Mouse (Mus musculus) brain, adult 2 months (tissue): Measurements from ENCODE around the gene Slc39a3.
"Not testable (repeated sequence)": the region's sequence is repeated elsewhere in the genome, so short reads cannot be mapped to it uniquely, and the experiment has no call there.

Experiments used
- DNase-seq: peaks from one replicate; pipeline ENCODE4 v3.0.0; 2011; ENCODE audit warnings: low read depth, low spot score

Gene Slc39a3

GRCm38 (mm10) chr10:81007240-81007639 is 30.0 kb downstream of the Slc39a3 start:
- no peak for DNase-seq

GRCm38 (mm10) chr10:81006005-81006677 is 31.1 kb downstream of the Slc39a3 start:
- peak; percentile 81 for DNase-seq

GRCm38 (mm10) chr10:81001161-81001560 is 36.1 kb downstream of the Slc39a3 start:
- DNase-seq, result peak; percentile 89

GRCm38 (mm10) chr10:81000197-81001062 is 36.8 kb downstream of the Slc39a3 start:
- no peak for DNase-seq

DNA sequence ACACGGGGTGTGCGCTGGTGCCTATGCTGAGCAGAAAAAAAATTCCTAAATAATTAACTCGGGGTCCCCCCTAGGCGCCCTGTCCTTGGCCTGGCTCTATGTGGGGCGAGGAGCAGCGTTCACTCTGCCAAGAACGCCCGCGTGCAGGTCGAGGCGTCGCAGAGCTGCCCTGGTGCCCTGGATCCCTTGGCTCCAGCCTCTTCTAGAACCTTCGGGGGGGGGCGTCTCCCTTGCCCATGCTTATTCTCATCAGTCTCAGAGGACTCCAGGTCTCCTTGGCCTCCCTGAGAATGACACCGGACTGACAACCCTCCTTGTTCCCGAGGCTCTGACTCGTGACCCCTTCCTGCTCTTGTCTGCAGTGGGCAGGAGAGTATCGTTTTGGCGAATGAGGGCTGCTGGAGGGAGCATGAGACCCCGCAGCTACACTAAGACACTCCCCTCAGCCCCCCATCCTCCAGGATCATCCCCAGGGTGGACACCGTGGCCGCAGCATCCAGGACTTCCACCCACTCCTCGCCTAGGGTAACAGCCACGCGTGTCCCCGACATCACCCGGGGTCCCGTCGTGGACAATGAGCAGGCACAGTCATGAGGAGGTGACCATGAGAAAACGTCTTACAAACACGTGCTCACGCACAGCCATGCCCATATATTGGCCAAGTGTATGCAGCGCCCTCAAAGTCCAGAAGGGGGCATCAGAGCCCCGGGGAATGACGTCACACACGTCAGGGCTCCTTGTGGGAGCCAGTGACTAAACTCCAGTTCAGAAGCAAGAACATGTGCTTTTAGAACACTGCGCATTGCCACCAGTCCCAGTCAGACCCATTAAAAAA is 37.6 kb downstream of the Slc39a3 start:
- peak; percentile 94 for DNase-seq

DNA sequence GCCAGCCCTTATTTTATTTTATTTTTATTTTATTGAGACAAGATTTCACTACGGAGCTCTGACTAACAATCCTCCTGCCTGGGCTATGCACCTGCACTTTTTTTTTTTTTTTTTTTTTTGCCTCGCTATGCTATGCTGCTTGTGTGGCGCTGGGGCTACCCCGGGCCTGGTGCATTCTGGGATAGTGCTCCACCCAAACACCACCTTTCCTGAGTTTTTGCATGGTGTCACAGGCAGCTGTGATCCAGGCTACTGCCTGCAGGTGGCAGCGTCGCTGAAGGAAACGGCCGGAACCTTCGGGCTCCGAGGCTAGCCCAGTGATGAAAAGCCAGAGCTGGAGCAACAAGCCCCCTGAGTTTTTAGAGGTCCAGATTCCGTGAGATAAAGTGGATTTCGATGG is 38.4 kb downstream of the Slc39a3 start:
- DNase-seq, result peak; percentile 91

DNA sequence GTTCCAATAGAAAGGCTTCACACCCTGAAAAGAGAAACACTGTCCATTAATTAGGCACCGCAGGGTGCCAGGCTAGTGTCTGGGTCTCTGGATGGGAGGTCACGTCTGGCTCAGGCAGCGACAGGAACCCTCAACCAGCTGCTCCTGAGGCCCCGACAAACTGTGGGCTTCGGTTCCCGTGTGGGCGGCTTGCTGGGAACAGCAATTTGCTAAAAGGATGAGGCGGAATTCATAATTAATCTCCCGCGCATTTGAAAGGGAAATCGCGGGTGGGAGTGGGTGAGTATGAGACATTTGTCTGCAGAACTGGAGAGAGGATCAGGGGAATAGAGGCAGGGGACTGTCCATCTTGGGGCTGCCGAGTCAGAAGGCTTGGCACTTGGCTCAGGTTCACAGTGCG is 39.2 kb downstream of the Slc39a3 start:
- peak; percentile 61 for DNase-seq

DNA sequence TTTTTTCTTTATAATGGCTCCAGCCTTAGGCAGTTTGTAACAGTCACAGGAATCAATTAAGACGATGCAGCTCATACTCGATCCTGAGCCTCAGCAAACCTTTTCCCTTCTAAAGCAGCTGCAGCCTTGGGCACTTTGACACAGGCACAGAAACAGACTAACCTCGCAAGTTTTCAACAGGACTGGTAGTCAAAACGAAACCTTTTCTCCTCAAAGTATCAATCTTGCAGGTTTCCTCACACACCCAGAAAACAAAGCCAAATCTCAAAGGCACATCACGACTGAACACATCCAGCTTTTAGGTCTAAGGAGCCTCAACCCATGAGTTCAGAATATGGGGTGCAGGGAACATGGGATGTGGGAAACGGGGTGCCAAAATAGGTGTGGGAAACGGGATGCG is 39.9 kb downstream of the Slc39a3 start:
- DNase-seq, result no peak

GRCm38 (mm10) chr10:80996501-80996900 is 40.7 kb downstream of the Slc39a3 start:
- DNase-seq, result no peak

- peak; percentile 92 for DNase-seq
Measured at GRCm38 (mm10) chr10:80995091-80995632, 42.1 kb downstream of the Slc39a3 start.

- no peak for DNase-seq
Measured at GRCm38 (mm10) chr10:80994621-80995020, 42.6 kb downstream of the Slc39a3 start.

DNA sequence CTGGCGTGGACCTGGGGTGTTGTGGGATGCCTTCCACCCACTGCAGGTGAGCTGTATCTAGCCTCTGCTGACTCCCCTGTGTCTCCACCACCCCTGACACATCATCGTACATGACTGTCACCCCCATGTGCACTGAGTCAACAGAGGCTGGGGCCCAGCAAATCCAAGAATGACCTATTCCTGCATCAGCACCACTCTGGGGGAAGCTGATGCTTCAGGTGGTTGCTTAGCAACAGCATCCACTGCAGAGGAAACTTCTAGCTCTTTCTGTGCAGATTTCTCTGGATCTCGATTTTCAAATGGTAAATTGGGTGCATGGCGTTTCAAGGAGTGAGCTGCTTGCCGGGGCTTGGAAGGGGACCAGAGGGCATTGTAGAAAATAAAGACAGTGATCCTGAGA is 44.0 kb downstream of the Slc39a3 start:
- DNase-seq, result peak; percentile 80

GRCm38 (mm10) chr10:80991945-80992344 is 45.3 kb downstream of the Slc39a3 start:
- DNase-seq, result no peak

GRCm38 (mm10) chr10:80991007-80991406 is 46.2 kb downstream of the Slc39a3 start:
- DNase-seq, result no peak

- DNase-seq, result no peak
Measured at GRCm38 (mm10) chr10:80990406-80990805, 46.8 kb downstream of the Slc39a3 start.

DNA sequence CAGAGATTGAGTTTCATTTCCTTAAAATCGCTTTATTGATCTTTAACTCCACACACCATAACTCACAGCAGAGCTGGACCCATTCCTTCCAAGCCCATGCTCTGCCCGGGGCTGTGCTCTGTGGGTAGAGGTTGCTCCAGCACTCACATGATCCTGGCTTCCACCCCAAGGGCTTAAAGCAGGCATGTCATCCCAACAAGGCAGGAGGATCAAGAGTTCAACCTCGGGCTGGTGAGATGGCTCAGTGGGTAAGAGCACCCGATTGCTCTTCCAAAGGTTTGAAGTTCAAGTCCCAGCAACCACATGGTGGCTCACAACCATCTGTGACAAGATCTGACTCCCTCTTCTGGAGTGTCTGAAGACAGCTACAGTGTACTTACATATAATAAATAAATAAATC is 47.4 kb downstream of the Slc39a3 start:
- not testable (repeated sequence) for DNase-seq

- DNase-seq, result no peak
Measured at GRCm38 (mm10) chr10:80989446-80989845, 47.8 kb downstream of the Slc39a3 start.

DNA sequence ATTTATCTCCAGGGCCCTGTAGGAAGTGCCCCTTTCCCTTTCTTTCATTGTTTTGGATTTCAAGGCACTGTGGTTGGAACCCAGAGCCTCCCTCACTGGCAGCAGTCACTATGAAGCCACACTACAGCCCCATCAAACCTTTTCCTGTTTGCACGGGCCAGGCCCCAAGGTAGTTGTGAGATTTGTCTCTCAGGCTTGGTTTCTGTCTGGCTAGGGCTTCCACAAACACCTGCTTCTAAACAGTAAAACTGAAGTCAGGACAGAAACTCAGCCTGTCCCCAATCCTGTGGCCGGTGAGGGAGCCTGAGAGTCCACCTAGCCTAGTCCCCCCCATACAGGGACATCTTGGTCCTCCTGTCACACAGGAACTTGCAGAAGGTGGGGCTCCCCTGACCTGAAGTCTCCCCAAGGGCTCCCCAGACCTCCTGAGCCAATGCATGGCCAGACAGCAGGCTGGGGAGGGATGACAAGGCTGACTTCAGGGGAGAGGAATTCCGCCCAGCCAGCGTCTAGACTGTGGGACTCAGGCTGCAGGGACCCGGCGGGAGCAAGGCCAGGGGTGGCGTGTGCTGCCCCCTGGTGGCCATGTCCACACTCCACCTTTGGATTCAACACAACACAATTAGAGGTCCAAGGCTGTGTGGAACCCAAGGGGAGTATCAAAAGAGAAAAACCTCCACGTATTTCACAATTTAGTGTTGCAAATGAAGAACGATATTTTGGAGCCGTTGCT is 49.4 kb downstream of the Slc39a3 start:
- peak; percentile 90 for DNase-seq

- DNase-seq, result no peak
Measured at GRCm38 (mm10) chr10:80986754-80987153, 50.5 kb downstream of the Slc39a3 start.

- no peak for DNase-seq
Measured at GRCm38 (mm10) chr10:80985970-80986701, 51.1 kb downstream of the Slc39a3 start.
